9 mouse cellular contexts compared by ENCODE assay signal in genomic region chr16:35587866-35588465, GRCm38 (mm10). TPM values are rescaled to one million over a fixed set of nuclear protein-coding genes. Genes with fewer than 3 reads are reported as not detected.
DNase-seq lines count a peak whose midpoint lies in the region; ATAC-seq lines count a peak whose summit lies in the region.
"Had no signal": no experiment of that assay in that cellular context is flagged by ENCODE, and none has a peak within 500 bp of the region (broad histone marks: within the 10 kb centered on the region; RNA-seq: fewer than 3 reads in every experiment).

No protein-coding gene starts in this region.

- H3K9ac ChIP-seq in heart, embryonic 12.5 days: peak overlapping the region; percentile 17; the same call in 1 of the 2 replicates
- H3K9ac ChIP-seq in hindbrain, embryonic 11.5 days (ENCODE audit: low read depth, low read length): no peak overlapping the region; the same call in none of the 2 replicates
- H3K9ac ChIP-seq in midbrain, embryonic 14.5 days (replicated peaks; ENCODE audit: low read length): peak overlapping the region; percentile 31; the same call in 1 of the 2 replicates

- DNase-seq in heart, postnatal 4 days: no peak
- peak; percentile 99 for DNase-seq in R1 (ENCODE audit: low read depth, low spot score)
- peak; percentile 91 for DNase-seq in hindbrain, embryonic 11.5 days (ENCODE audit: low spot score)
- DNase-seq in midbrain, embryonic 14.5 days: peak; percentile 82
- DNase-seq in cerebellum, adult 11-12 months: no peak
- no peak for DNase-seq in adrenal gland, postnatal 25 days

- peaks cover 44% of the 10 kb centered on the region for H3K27me3 ChIP-seq in heart, embryonic 12.5 days (replicated peaks)
- no peaks in the 10 kb centered on the region for H3K27me3 ChIP-seq in hindbrain, embryonic 11.5 days (ENCODE audit: control insufficient read depth, insufficient read depth, low read length)
- no peaks in the 10 kb centered on the region for H3K27me3 ChIP-seq in midbrain, embryonic 14.5 days (ENCODE audit: control insufficient read depth, insufficient read depth, low read length)

- WGBS in heart, embryonic 12.5 days: 11% methylated on average over 20 of the region's 20 CpGs
- 5% methylated on average over 19 of the region's 20 CpGs for WGBS in hindbrain, embryonic 11.5 days
- 1% methylated on average over 20 of the region's 20 CpGs for WGBS in midbrain, embryonic 14.5 days

- H3K36me3 ChIP-seq in heart, embryonic 12.5 days: no peaks in the 10 kb centered on the region
- no peaks in the 10 kb centered on the region for H3K36me3 ChIP-seq in hindbrain, embryonic 11.5 days (ENCODE audit: control insufficient read depth, insufficient read depth, low read length)
- no peaks in the 10 kb centered on the region for H3K36me3 ChIP-seq in midbrain, embryonic 14.5 days (ENCODE audit: control insufficient read depth, insufficient read depth, low read length)

- no peak overlapping the region for H3K27ac ChIP-seq in heart, embryonic 12.5 days (ENCODE audit: poor library complexity, severe bottlenecking)
- H3K27ac ChIP-seq in hindbrain, embryonic 11.5 days (ENCODE audit: low read depth, low read length): peak overlapping the region; percentile 93
- H3K27ac ChIP-seq in midbrain, embryonic 14.5 days (replicated peaks; ENCODE audit: low read depth, low read length): peak overlapping the region; percentile 84

- ATAC-seq in heart, embryonic 12.5 days (ENCODE audit: insufficient number of reproducible peaks, low FRiP score): no peak
- peak; percentile 84 for ATAC-seq in hindbrain, embryonic 11.5 days (ENCODE audit: low FRiP score)
- ATAC-seq in midbrain, embryonic 14.5 days (ENCODE audit: low FRiP score, low TSS enrichment): peak; percentile 75
- ATAC-seq in activated CD4-positive, CD25-positive, alpha-beta regulatory T cell, adult 4 months: no peak

- peak overlapping the region; percentile 43 for H3K4me3 ChIP-seq in heart, embryonic 12.5 days
- no peak overlapping the region for H3K4me3 ChIP-seq in hindbrain, embryonic 11.5 days (ENCODE audit: low read depth, low read length)
- H3K4me3 ChIP-seq in midbrain, embryonic 14.5 days (replicated peaks; ENCODE audit: low read depth, low read length): no peak overlapping the region

- H3K4me2 ChIP-seq in heart, embryonic 12.5 days: peak overlapping the region; percentile 79
- H3K4me2 ChIP-seq in hindbrain, embryonic 11.5 days (replicated peaks; ENCODE audit: low read depth, low read length): peak overlapping the region; percentile 3
- H3K4me2 ChIP-seq in midbrain, embryonic 14.5 days (ENCODE audit: low read length): peak overlapping the region; percentile 44

- H3K9me3 ChIP-seq in heart, embryonic 12.5 days (replicated peaks): no peaks in the 10 kb centered on the region
- H3K9me3 ChIP-seq in hindbrain, embryonic 11.5 days (ENCODE audit: control insufficient read depth, low read length): no peaks in the 10 kb centered on the region
- no peaks in the 10 kb centered on the region for H3K9me3 ChIP-seq in midbrain, embryonic 14.5 days (ENCODE audit: control insufficient read depth, low read length)

- peaks cover 24% of the 10 kb centered on the region for H3K4me1 ChIP-seq in heart, embryonic 12.5 days (replicated peaks)
- peaks cover 38% of the 10 kb centered on the region for H3K4me1 ChIP-seq in hindbrain, embryonic 11.5 days (replicated peaks; ENCODE audit: control insufficient read depth, insufficient read depth, low read length)
- peaks cover 77% of the 10 kb centered on the region for H3K4me1 ChIP-seq in midbrain, embryonic 14.5 days (ENCODE audit: control insufficient read depth, insufficient read depth, low read length)

RNA-seq across cellular contexts. Expression of gene Sema5b, which starts 47.0 kb away (rescaled TPM):
- polyA plus RNA-seq in heart, embryonic 12.5 days (2016; fragmentation: Nextera tagmentation; extraction: Ambion mirVana): 2.7 and 3.2 TPM in 2 replicates
- total RNA-seq in heart, postnatal 4 days (2021): 1 to 10 TPM; 2.1 to 2.8 TPM
- 27.3 and 30.1 TPM in 2 replicates for polyA plus RNA-seq in hindbrain, embryonic 11.5 days (2014; fragmentation: Nextera tagmentation; extraction: Ambion mirVana)
- polyA plus RNA-seq in midbrain, embryonic 14.5 days (2014; fragmentation: Nextera tagmentation; extraction: Ambion mirVana): 18.4 and 20.0 TPM in 2 replicates
- 5.4 and 6.4 TPM in 2 replicates for total RNA-seq in adrenal gland, postnatal 25 days (2021)
- not detected for polyA plus RNA-seq in activated CD4-positive, CD25-positive, alpha-beta regulatory T cell, adult 4 months (2017; shearing (Covaris generic))
- total RNA-seq: hematopoietic stem cell, adult 5-6 weeks had no signal

Comparison
In these comparisons a context has a peak if more than half of its experiments do, and no peak if none do; other contexts are left out.
1. ATAC-seq: peak in hindbrain, embryonic 11.5 days (single experiment) and midbrain, embryonic 14.5 days (single experiment); none in heart, embryonic 12.5 days (single experiment) and activated CD4-positive, CD25-positive, alpha-beta regulatory T cell, adult 4 months (single experiment).
2. H3K4me2 ChIP-seq: peak in every context shown above with its lines; median percentile 79 in heart, embryonic 12.5 days; 44 in midbrain, embryonic 14.5 days; 3 in hindbrain, embryonic 11.5 days.
3. DNase-seq: peak in R1 (single experiment), hindbrain, embryonic 11.5 days (single experiment) and midbrain, embryonic 14.5 days (single experiment); none in heart, postnatal 4 days (single experiment), cerebellum, adult 11-12 months (single experiment) and adrenal gland, postnatal 25 days (single experiment).